Mouse (Mus musculus) adrenal gland, adult 8-10 months (tissue): ENCODE measurements around the gene Vps41. TPM values are rescaled to one million over a fixed set of nuclear protein-coding genes. Genes with fewer than 3 reads are reported as not detected.

Experiments used
- DNase-seq: peaks from one replicate; pipeline ENCODE4 v3.0.0; 2022
- total RNA-seq, 4 experiments: library from RNA; stranded (reverse); gene quantifications; 2 replicates each; pipeline ENCODE4 v1.2.4; 2022

The Vps41 gene
- total RNA-seq, 4 experiments from 2014 or later: 88.7 to 96.5 (median 90.8) TPM

DNA sequence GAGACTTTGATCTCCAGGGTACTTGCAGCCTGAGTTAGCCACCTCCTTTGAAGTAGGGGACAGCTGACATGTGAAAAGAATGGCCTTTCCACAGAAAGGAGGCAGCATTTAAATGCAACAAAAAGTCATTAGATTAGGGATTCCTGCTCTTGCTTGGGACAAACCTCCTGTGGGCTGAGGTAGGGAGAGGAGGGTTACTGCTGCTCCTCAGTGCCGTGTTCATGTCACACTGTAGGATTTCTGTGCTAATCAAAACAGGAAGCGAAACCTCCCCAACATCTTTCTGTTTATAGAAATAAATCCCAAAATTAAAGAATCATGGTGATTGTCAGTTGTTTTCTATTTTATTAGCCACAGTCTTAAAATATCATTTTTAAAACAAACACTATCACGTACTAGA, 77.4 kb downstream of the Vps41 start:
- DNase-seq: no peak

DNA sequence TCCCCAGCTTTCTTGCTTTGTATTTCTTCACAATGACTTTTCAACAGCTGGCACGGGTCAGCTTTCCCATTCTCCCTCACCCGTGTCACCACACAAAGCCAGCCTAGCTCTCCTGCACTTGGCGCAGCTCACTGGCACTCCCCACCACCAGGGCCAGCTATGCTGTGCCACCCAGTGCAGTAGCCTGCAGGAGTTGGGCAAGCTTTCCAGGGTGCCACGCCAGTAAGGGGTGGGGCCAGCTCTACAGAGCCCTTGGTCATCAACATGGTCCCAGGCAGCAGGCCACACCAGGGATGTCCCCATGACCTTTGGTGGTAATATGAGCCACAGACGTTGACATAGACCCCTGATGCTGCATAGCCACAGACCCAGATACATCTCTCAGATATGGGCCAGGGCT, 80.5 kb downstream of the Vps41 start:
- DNase-seq: no peak

DNA sequence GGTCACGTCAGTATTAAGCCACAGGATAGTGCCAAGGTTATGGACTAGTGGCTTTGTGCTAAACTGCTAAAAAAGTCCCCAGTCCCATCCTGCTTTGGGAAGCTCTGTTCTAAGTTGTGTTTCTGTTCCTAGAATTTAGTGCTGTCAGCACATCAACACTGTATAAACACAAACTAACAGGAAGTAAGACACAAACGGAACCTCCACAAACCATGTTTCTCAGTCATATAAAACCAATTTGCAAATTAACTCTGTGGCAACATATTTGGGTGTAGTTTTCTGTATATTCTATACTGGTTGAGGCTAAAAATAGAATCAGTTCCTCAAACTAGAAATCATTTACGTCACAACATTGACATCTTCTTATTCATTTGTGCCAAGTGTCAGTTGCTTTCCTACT, 83.3 kb downstream of the Vps41 start:
- no peak for DNase-seq

DNA sequence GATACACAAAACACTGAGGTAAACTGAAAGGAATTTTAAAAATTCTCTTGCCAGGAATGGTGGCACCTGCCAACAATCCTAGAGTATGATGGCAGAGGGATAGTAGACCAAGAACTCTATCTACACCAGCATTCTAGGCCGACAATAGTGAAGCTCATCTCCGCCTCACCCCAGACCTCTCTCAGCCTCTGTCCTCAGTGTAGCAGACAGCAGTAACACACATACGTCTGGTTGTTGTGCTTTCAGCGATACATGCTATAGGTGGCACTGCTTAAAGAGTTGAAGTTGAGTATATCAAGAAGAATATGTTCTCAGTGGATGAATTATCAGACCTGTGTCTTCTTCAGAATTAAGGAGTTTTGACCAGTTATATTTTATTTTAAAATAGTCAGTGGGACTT, 92.4 kb downstream of the Vps41 start:
- no peak for DNase-seq

DNA sequence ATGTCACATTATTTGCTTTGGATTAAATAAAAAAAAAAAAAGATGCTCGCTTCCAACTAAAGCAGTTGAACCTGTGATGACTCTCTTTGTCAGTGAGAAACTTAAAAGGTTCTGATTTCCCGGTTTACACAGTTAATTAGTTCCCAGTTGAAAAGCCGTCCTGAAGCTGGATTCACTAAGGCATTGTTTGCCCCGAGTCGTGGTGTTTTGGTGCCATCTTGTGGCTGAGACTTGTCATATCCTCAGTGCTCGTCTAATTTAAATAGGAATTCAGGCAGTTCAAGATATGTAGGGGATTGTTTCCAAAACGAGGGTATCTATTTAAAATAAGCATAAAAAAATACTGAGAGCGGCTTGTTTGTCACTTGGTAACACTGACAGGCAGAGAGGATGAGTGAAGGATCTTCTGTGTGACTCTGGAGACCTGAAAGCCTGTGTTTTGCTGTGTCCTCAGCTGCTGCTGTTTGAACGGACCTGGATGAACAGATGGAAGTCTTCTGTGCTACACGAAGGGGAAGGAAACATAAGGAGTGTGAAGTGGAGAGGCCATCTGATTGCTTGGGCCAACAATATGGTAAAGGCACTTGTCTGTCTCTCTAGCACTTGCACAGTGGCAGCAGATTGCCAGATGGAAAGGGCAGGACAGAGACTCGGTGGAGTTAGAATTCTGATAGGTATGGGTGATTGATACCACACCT, 93.0 kb downstream of the Vps41 start:
- peak; percentile 19 for DNase-seq

DNA sequence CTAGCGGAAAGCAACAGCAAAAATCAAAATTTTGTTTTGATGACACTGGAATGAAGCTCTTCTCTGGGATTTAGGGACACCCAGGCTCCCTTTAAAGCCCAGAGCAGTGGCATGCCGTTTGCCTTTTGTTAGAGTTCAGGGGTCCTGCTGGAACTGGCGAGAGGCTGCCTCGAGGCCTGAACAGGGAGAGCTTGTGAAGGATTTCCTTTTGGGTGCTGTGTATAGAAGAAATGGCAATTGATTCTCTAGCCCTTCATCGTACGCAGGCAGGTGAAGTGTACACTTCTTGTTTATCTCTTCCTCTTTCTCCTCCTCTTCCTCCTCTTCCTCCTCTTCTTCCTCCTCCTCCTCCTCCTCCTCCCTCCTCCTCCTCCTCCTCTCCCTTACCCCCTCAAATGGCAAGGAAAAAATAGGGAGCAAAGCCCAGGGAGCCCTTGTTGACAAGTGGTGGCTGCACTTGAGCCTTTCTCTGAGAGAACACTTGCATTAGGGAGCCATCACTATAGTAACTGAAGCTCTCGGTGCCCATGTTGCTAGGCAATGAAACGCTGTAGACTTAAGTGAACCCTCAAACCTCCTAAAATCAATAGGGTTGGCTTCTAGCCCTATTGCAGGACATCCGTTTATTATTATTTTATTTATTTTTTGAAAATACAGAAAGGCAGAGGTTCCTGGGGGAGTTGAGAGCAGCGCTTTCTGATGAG, 107.5 kb downstream of the Vps41 start:
- no peak for DNase-seq

DNA sequence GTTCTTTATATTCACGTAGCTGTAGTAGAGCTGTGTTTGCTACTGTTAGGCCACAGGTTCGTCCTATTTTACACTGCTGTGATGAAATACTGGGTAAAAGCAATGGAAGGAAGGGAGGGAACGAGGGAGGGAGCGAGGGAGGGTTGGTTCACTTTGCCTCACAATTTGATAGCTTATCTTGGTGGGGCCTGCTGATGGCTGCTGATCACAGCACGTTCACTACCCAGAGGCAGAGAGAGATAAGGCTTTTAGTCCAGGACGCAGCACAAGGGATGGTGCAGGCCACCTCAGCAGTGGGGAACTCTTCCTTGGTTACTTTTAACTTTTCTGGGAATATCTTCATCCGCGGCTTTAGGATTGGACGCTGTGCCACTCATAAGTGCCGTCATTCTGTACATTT, 109.9 kb downstream of the Vps41 start:
- DNase-seq: no peak

DNA sequence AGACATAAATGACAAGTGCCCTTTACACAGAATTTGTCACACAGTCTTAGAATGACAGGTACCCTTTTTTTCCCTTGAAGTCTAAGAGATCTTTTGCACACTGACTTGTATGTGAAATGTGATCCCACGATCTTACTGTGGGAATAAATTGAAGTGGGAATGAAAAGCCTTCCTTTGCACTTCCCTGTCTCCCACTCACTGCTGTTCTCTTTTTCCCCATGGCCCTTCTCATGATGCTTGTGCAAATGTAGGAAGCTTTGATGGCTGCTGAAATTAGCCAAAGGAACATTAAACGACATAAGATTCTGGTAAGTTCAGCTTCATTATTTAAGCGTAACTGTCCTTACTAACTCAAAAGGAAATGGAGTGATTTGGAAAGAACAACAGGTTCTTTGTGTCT, 113.4 kb downstream of the Vps41 start:
- no peak for DNase-seq

DNA sequence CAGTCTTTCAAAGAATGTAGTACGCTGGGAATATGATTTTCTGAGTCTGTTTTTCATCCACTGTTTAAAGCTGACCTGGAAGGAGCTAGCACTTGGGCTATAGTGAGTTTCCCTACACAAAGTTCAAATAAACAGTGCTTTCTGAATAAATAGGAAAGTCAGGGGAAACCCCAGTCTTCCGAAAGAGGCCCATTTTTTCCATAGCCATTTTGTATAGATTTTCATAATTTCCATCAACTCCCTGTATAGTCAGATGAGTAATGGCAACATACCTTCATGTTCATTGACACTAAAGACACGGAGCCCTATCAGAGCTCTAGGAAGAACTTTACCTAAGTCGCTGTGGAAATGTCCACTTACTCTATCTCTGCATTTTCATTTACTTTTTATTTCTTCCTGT, 122.1 kb downstream of the Vps41 start:
- no peak for DNase-seq

DNA sequence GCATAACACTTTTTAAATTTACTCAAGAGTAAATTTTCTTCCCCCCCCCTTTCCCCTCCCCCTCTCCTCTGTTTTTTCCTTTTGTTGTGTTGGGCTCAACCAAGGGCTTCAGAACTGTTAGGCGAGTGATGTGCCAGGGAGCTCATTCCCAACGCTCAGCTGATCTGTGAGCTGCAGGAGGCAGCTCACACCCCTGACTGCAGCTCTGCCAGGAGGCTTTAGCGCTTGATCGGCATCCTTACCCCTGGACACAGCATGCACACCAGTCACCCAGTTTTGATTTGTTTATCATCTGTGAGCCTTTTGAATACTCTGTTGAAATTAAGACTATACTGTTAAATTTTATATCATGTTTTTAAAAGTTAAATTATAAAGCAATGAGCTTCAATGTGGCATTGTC, 123.3 kb downstream of the Vps41 start:
- no peak for DNase-seq

DNA sequence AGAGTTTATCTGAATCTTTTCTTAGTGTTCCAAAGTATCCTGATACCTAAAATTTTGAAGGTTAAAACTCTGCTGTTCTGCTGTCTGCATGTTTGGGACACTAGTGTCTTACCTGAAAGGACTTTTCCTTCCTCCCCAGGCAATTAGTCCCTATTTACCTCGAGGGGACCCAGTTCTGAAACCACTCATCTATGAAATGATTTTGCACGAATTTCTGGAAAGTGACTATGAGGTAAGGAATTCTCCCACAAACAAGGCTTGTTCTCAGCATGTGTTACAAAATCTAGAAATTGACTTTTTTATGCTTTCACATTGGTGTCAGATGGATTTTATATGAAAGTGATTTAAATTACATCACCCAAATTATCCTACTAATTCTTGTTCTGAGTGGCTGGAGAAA, 123.9 kb downstream of the Vps41 start:
- DNase-seq: no peak

DNA sequence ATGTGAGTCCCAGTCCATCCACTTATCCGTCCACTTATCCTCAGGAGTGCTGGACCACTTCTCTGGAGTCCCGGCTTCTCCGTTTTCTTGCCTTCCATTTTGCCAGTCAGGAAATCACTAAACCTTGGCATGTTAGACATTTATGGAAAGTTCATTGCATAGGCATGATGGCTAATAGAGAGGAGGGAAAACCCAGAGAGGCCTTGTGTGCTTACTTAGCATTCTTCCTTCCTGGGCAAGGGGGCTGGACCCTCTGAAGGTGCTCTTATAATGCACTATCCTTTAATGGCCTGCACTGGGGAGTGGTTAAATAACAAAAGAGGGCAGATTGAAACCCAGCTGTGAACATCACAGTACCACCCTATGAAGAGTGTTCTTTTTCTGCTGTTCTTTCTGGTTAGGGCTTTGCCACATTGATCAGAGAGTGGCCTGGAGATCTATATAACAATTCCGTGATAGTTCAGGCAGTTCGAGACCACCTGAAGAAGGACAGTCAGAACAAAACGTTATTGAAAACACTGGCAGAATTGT, 124.7 kb downstream of the Vps41 start:
- DNase-seq: no peak

DNA sequence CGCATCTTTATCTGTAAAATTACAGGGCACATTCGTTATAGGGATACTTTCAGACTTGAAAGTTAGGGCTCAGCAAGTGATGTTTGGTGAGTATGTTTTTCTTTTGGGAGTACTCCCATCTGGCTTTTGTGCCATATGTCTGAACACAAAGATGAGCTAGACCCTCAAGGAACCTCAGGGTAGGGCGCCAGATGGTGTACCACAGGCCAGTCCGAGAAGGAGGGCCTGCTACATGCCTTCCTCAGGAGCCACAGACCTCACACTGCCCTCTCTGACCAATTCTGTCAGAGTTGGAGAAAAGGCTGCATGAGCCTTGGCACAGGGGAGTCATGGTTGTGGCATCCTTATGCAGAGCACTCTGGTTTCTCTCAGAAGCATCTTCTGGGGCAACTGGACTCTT, 125.5 kb downstream of the Vps41 start:
- DNase-seq: no peak

DNA sequence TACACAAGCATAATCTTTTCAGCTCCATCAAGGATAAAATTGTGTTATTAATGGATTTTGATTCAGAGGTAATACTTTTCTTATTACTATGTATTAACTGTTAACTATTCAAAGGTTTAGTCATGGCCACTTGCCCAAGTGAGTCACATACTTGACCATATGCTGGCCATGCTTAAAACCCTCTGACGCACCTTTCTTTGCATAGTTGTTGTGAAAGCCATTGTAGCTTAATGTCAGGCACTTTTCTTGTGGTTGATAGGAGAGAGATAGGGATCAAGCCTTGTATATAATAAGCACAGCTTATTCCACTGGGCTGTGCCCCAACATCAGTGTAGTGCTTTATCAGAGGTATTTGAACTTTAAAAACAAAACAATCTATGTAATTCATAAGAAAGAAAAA, 126.5 kb downstream of the Vps41 start:
- DNase-seq: no peak

DNA sequence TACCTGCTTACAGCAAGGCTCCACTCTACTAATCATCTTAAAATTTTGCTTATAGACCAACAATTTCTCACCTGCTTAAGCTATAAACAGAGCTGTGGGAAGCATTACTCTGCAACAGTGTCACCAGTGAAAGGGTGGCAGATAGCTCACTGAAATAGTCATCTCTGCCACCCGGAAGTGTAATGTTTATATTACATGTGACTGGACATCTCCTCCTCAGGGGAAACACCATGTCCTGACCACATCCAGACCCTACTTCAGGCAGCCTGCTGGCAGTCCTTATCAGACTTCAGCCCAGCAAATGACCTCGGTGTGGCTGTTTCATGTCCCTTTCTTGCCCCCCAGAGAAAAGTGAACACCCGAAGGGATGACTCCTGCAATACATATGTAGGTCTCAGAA, 130.3 kb downstream of the Vps41 start:
- DNase-seq: no peak

DNA sequence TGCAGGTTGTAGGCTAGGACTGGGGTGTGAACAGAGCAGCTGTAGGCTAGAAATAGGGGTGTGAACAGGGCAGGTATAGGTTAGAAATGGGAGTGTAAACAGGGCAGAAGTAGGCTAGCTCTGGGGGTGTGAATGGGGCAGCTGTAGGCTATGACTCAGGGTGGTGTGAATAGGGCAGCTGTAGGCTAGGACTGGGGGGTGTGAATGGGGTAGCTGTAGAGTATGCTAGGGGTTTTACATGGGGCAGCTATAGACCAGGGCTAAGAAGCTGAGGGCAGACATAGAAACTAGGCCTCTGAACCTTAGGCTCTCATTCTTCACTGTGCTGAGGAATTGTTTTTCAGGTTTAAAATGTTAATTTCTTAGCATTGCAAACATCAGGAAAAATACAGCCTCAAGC, 132.5 kb downstream of the Vps41 start:
- DNase-seq: no peak

DNA sequence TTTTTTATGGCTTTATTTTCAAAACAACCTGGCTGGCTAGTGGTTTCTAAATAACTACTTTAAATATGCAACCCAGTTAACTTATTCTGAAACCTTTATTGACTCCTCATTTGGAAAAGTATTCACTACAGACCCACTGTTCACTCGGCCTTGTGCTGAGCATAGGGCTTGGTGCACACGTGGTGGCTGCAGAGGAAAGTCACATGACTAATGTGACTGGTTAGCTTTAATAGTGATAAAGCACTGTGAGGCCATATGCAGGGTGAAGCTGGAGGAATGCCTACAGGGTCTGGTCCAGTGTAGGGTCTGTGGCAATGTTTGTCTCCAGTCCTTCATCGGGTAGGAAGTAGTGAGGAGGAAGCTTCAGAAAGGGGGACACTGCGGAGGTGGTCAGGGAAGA, 134.1 kb downstream of the Vps41 start:
- DNase-seq: no peak

DNA sequence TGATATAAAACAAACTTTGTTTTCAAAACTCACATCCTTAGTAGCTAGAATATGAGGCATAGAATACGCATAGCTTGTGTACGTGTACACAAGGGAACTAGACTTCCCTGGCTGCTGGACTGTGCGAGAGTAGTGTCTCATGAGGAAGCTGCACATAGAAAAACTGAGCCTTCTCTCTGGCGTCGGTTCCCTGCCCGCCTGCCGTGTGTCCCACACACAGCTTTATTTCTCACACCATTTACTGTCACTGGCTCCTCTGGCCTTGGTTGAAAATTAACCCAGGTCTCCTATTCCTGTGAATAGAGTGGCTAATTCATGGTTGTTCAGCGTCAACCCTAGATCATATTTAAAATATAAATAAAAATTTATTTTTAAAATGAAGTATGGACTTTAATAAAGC, 135.6 kb downstream of the Vps41 start:
- no peak for DNase-seq

DNA sequence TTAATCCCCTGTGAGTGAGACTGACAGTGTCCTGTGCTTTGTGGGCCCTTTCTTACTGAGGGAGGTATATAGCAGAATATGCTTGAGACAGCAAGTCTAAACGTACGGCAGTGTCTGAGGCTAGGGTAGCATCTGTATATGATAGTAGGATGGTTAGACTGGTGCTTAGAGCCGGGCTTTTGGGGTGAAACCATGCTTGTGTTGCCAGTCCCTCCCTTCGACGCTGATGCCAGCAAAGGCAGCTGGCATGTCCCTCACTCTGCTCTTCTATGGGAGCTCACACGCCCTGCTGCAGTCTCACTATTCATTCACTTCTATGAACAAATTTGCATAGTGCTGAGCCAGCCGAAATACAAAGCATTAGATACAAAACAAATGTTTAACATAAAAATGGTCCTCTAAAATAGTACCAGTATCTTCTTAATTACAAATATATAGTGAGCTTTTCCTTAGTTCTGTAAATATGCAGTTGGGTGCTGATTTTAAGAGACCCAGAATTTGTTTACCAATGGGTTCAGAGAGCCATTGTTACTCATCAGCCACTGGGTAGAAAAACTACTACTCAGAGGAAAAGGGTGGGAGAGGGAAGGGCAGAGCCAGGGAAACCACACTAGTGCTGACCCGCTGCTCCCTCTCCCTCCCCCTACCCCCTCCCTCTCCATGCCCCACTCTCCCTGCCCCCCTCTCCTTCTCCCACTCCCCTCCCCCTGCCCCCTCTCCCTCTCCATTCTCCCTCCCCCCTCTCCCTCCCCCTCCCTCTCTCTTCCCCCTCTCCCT, 139.1 kb downstream of the Vps41 start:
- DNase-seq: no peak

DNA sequence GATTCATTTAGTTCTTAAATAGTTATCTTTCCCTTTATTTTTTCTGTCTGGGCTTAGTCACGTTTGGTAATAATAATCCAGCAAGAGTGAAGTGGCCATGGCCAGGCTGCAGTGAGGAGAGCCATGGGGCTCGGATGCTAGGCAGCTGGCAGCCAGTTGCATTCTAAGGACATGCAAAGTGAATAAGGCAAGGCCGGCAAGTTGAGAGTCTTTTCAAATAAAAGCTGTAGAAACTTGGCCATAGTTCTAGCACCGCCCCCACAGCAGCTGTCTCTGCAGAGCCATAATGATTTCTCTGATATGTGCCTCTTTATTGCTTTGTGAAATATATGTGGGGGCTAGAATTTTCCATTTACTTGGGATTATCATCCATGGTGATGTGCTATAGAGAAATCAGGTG, 141.1 kb downstream of the Vps41 start:
- DNase-seq: no peak

DNA sequence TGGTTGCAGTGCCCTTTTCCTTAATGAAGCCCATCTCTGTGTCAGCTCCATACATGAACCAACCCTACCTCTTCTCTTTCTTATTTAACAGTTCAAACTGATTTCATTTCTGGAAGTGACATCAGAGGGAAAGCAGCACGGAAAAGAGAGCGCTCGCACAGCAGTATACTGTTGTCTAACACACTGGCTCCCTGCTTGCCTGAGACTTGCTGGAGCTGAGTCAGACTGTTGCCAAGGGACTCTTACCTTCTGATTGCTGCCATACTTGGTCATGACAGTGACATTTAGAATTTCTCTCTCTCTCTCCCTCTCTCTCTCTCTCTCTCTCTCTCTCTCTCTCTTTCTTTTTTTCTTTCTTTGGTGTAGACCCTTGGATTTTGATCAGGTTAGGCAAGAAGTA, 142.3 kb downstream of the Vps41 start:
- no peak for DNase-seq

DNA sequence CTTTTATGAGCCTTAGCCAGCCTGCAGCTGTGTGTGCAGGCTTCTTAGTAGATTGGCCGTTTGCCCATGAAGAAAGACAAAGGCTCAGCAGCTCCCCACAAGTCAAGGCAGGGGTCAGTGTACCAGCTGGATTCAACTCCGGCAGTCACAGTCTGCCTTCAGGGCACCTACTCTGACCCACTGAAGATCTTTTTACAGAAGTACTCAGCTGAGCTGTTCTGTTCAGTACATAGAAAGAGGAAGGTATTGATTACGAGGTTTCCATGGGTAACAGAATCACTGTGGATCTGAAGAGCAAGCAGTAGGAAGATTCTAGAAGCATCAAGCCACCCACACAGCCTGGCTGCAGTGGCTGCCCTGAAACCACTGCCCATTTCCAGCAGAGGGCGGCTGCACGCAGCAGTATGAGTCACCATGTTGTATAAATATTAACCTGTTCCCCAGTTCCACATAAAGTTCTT, 151.0 kb downstream of the Vps41 start:
- peak; percentile 34 for DNase-seq

DNA sequence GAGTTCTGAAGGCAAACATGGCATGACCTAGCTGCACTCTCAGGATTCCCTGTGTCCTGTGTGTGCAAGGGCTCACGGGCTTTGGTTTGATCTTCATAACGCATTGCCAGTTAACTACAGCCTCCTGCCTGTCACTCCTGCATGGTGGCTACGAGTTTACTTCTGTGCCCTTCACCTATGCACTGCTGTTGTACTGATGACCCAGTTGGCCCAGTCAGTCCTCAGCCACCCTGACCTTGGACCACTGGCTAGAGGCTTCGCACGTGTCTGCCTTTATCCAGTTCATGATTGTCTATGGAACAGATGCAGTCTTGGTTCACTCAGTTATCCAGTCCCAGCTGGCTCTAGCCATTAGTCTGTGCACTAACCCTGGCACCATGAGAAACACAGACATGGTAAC, 151.7 kb downstream of the Vps41 start:
- no peak for DNase-seq
